Mouse (Mus musculus) layer of hippocampus, adult 11-12 months (tissue): Measurements from ENCODE around the gene Egln1.

Experiments
- DNase-seq: peaks from one replicate; pipeline ENCODE4 v3.0.0; 2022; ENCODE audit warnings: low spot score

The Egln1 gene

GRCm38 (mm10) chr8:124944406-124944805, 4.7 kb downstream of the Egln1 start:
- DNase-seq: no peak

GRCm38 (mm10) chr8:124943801-124944200, 5.3 kb downstream of the Egln1 start:
- DNase-seq: no peak

GRCm38 (mm10) chr8:124937293-124937692, 11.8 kb downstream of the Egln1 start:
- no peak for DNase-seq

- no peak for DNase-seq
These were observed 12.4 kb downstream of the Egln1 start for GRCm38 (mm10) chr8:124936699-124937098.

GRCm38 (mm10) chr8:124935116-124935515, 14.0 kb downstream of the Egln1 start:
- DNase-seq: no peak

- DNase-seq: no peak
These were observed 16.7 kb downstream of the Egln1 start for GRCm38 (mm10) chr8:124932435-124932834.

GRCm38 (mm10) chr8:124930649-124931048, 18.5 kb downstream of the Egln1 start:
- DNase-seq: no peak

- DNase-seq: peak; percentile 23
These were observed 19.0 kb downstream of the Egln1 start for GRCm38 (mm10) chr8:124930086-124930485.

- DNase-seq: no peak
These were observed 20.1 kb downstream of the Egln1 start for GRCm38 (mm10) chr8:124929006-124929405.

- no peak for DNase-seq
These were observed 22.8 kb downstream of the Egln1 start for GRCm38 (mm10) chr8:124926351-124926771.

GRCm38 (mm10) chr8:124925544-124926266, 23.4 kb downstream of the Egln1 start:
- no peak for DNase-seq

- DNase-seq: no peak
These were observed 25.0 kb downstream of the Egln1 start for GRCm38 (mm10) chr8:124923971-124924652.

GRCm38 (mm10) chr8:124922490-124923089, 26.5 kb downstream of the Egln1 start:
- DNase-seq: no peak

- no peak for DNase-seq
These were observed 27.5 kb downstream of the Egln1 start for GRCm38 (mm10) chr8:124921369-124922279.

- DNase-seq: no peak
These were observed 31.2 kb downstream of the Egln1 start for GRCm38 (mm10) chr8:124917741-124918484.

GRCm38 (mm10) chr8:124914061-124914460, 35.1 kb downstream of the Egln1 start:
- DNase-seq: no peak

GRCm38 (mm10) chr8:124911938-124912872, 36.9 kb downstream of the Egln1 start:
- DNase-seq: no peak

- DNase-seq: no peak
These were observed 38.8 kb downstream of the Egln1 start for GRCm38 (mm10) chr8:124910349-124910748.

GRCm38 (mm10) chr8:124909936-124910335, 39.2 kb downstream of the Egln1 start:
- DNase-seq: no peak

- no peak for DNase-seq
These were observed 43.6 kb downstream of the Egln1 start for GRCm38 (mm10) chr8:124905482-124905881.
